Mouse (Mus musculus) embryonic facial prominence, embryonic 14.5 days (tissue): ENCODE data around the gene Ror1. TPM values are rescaled to one million over a fixed set of nuclear protein-coding genes. Genes with fewer than 3 reads are reported as not detected.
A peak's percentile ranks its signal among the peaks of the same experiment; 100 is the strongest.

ENCODE experiments used
- ATAC-seq: fragments of 200-750 bp; cut with Nextera tagmentation; 2 replicates; pipeline ENCODE4 v1.8.0; 2017; ENCODE audit warnings: low read depth, moderate number of reproducible peaks, moderate TSS enrichment
- DNase-seq: peaks from one replicate; pipeline ENCODE4 v3.0.0-alpha.2; 2015; ENCODE audit warnings: low spot score
- H3K27ac ChIP-seq: fragments of 300-500 bp; sonication (generic); replicated peaks from 2 replicates; pipeline ENCODE4 v1.5.1; 2014; ENCODE audit warnings: low read depth, mild to moderate bottlenecking, low read length, moderate library complexity
- H3K27me3 ChIP-seq: fragments of 300-500 bp; sonication (generic); replicated peaks from 2 replicates; pipeline ENCODE4 v1.6.1; 2014; ENCODE audit warnings: low read length; ENCODE audit not compliant: control insufficient read depth, insufficient read depth
- H3K36me3 ChIP-seq: fragments of 300-500 bp; sonication (generic); 2 replicates; pipeline ENCODE4 v1.6.1; 2014; ENCODE audit warnings: low read length, mixed read lengths; ENCODE audit not compliant: control insufficient read depth, insufficient read depth
- H3K4me1 ChIP-seq: fragments of 300-500 bp; sonication (generic); 2 replicates; pipeline ENCODE4 v1.6.1; 2014; ENCODE audit warnings: antibody characterized with exemption, low read length; ENCODE audit not compliant: control insufficient read depth, insufficient read depth
- H3K4me2 ChIP-seq: fragments of 300-500 bp; sonication (generic); 2 replicates; pipeline ENCODE4 v1.6.1; 2014; ENCODE audit warnings: low read depth, mild to moderate bottlenecking, low read length, moderate library complexity, mixed read lengths
- H3K4me3 ChIP-seq: fragments of 300-500 bp; sonication (generic); 2 replicates; pipeline ENCODE4 v1.5.1; 2014; ENCODE audit warnings: low read depth, mild to moderate bottlenecking, low read length
- H3K9ac ChIP-seq: fragments of 300-500 bp; sonication (generic); 2 replicates; pipeline ENCODE4 v1.6.1; 2014; ENCODE audit warnings: low read depth, mild to moderate bottlenecking, low read length, moderate library complexity, mixed read lengths
- H3K9me3 ChIP-seq: fragments of 300-500 bp; sonication (generic); 2 replicates; pipeline ENCODE4 v1.6.1; 2016; ENCODE audit warnings: low read length; ENCODE audit not compliant: control insufficient read depth
- WGBS: fragments of 180-500 bp; shearing (Covaris S2); extraction: QIAGEN DNeasy Blood & Tissue Kit; methylation state at CpG from one replicate; pipeline ENCODE4 v1.1.7; 2014; 5-methylcytosine and 5-hydroxymethylcytosine counted together
- polyA plus RNA-seq: library from polyadenylated mRNA; unstranded; fragments of >200 nt; fragmentation: Nextera tagmentation; extraction: Ambion mirVana; gene quantifications from 2 replicates; pipeline ENCODE4 v1.2.1, GENCODE M21; 2014

Ror1 gene
- polyA plus RNA-seq, 1 experiment from 2014 or later = 10.2 TPM

- no peak for ATAC-seq
- H3K9ac ChIP-seq = no peak overlapping the region
- H3K9me3 ChIP-seq = no peaks in the 10 kb centered on the region
Observed at GRCm38 (mm10) chr4:100351797-100352290, 256.3 kb downstream of the Ror1 start.

GRCm38 (mm10) chr4:100355566-100355965 is 260.0 kb downstream of the Ror1 start:
- Histone ChIP-seq H3K4me1 (0 out of 2 replicates have a peak, but pooled peaks cover 9% of the 10 kb centered on the region), H3K4me3 (no peak overlapping the region), H3K27ac (no peak overlapping the region), H3K27me3 (no peaks in the 10 kb centered on the region), H3K4me2 (no peak overlapping the region), H3K36me3 (no peaks in the 10 kb centered on the region), H3K9me3 (no peaks in the 10 kb centered on the region), H3K9ac (no peak overlapping the region)
- ATAC-seq (peak; percentile 57; the same call in 1 of the 2 replicates), DNase-seq (no peak)
- WGBS = 30% methylated on average over 5 of the region's 5 CpGs

More at GRCm38 (mm10) chr4:100351797-100352290, 256.3 kb downstream of the Ror1 start:
- Histone ChIP-seq H3K36me3 (no peaks in the 10 kb centered on the region), H3K4me1 (peaks cover 3% of the 10 kb centered on the region), H3K27me3 (no peaks in the 10 kb centered on the region), H3K4me3 (no peak overlapping the region), H3K4me2 (no peak overlapping the region), H3K27ac (no peak overlapping the region)
- no peak for DNase-seq

GRCm38 (mm10) chr4:100357881-100358589 is 262.4 kb downstream of the Ror1 start:
- no peak for ATAC-seq
- no peaks in the 10 kb centered on the region for H3K36me3 ChIP-seq
- H3K4me3 ChIP-seq = no peak overlapping the region
- WGBS = 53% methylated on average over 4 of the region's 4 CpGs
- H3K9me3 ChIP-seq = no peaks in the 10 kb centered on the region
- DNase-seq = no peak
- no peak overlapping the region for H3K9ac ChIP-seq
- H3K4me2 ChIP-seq = no peak overlapping the region
- H3K27ac ChIP-seq = no peak overlapping the region
- H3K4me1 ChIP-seq = 0 out of 2 replicates have a peak, but pooled peaks cover 9% of the 10 kb centered on the region
- H3K27me3 ChIP-seq = no peaks in the 10 kb centered on the region

- ATAC-seq = no peak
- no peak overlapping the region for H3K4me3 ChIP-seq
- no peak overlapping the region for H3K9ac ChIP-seq
- no peak overlapping the region for H3K27ac ChIP-seq
- no peak overlapping the region for H3K4me2 ChIP-seq
- no peak for DNase-seq
- 85% methylated on average over 7 of the region's 7 CpGs for WGBS
- no peaks in the 10 kb centered on the region for H3K36me3 ChIP-seq
- H3K9me3 ChIP-seq = no peaks in the 10 kb centered on the region
- H3K27me3 ChIP-seq = no peaks in the 10 kb centered on the region
- H3K4me1 ChIP-seq = peaks cover 2% of the 10 kb centered on the region; the same call in 1 of the 2 replicates
Observed at GRCm38 (mm10) chr4:100363666-100364065, 268.1 kb downstream of the Ror1 start.

- no peak overlapping the region for H3K4me3 ChIP-seq
- H3K9ac ChIP-seq = no peak overlapping the region
- H3K36me3 ChIP-seq = no peaks in the 10 kb centered on the region
- no peak for ATAC-seq
- no peaks in the 10 kb centered on the region for H3K9me3 ChIP-seq
- no peak overlapping the region for H3K4me2 ChIP-seq
- no peaks in the 10 kb centered on the region for H3K27me3 ChIP-seq
- no peak overlapping the region for H3K27ac ChIP-seq
- 57% methylated on average over 2 of the region's 2 CpGs for WGBS
- DNase-seq = no peak
- H3K4me1 ChIP-seq = peaks cover 6% of the 10 kb centered on the region; the same call in 1 of the 2 replicates
Observed at GRCm38 (mm10) chr4:100368691-100369090, 273.1 kb downstream of the Ror1 start.

- peaks cover 6% of the 10 kb centered on the region; the same call in 1 of the 2 replicates for H3K4me1 ChIP-seq
- DNase-seq = no peak
- no peak overlapping the region for H3K4me3 ChIP-seq
- 84% methylated on average over 7 of the region's 7 CpGs for WGBS
- no peak overlapping the region for H3K9ac ChIP-seq
- no peak overlapping the region for H3K4me2 ChIP-seq
- no peak overlapping the region for H3K27ac ChIP-seq
- H3K36me3 ChIP-seq = no peaks in the 10 kb centered on the region
- no peak for ATAC-seq
- no peaks in the 10 kb centered on the region for H3K27me3 ChIP-seq
- no peaks in the 10 kb centered on the region for H3K9me3 ChIP-seq
Observed at GRCm38 (mm10) chr4:100369541-100370174, 274.1 kb downstream of the Ror1 start.

- H3K36me3 ChIP-seq = no peaks in the 10 kb centered on the region
- peaks cover 12% of the 10 kb centered on the region; the same call in 1 of the 2 replicates for H3K4me1 ChIP-seq
- H3K9me3 ChIP-seq = no peaks in the 10 kb centered on the region
- ATAC-seq = no peak
- H3K27ac ChIP-seq = no peak overlapping the region
- no peak for DNase-seq
- no peak overlapping the region for H3K9ac ChIP-seq
- no peak overlapping the region for H3K4me2 ChIP-seq
- no peaks in the 10 kb centered on the region for H3K27me3 ChIP-seq
- 39% methylated on average over 11 of the region's 11 CpGs for WGBS
- no peak overlapping the region for H3K4me3 ChIP-seq
Observed at GRCm38 (mm10) chr4:100372806-100373205, 277.2 kb downstream of the Ror1 start.

- no peak overlapping the region for H3K9ac ChIP-seq
- H3K9me3 ChIP-seq = no peaks in the 10 kb centered on the region
- H3K4me1 ChIP-seq = peaks cover 15% of the 10 kb centered on the region; the same call in 1 of the 2 replicates
- no peak for DNase-seq
- H3K4me3 ChIP-seq = no peak overlapping the region
- 61% methylated on average over 4 of the region's 4 CpGs for WGBS
- no peaks in the 10 kb centered on the region for H3K27me3 ChIP-seq
- no peak overlapping the region for H3K4me2 ChIP-seq
- H3K27ac ChIP-seq = no peak overlapping the region
- H3K36me3 ChIP-seq = no peaks in the 10 kb centered on the region
- ATAC-seq = 0 out of 2 replicates have a peak, but pooled peaks have one; percentile 18
Observed at GRCm38 (mm10) chr4:100373780-100374179, 278.2 kb downstream of the Ror1 start.
